Mouse (Mus musculus) liver, postnatal 0 days (tissue): Measurements from ENCODE around the gene Gm49366.

Experiments used
- CTCF ChIP-seq: sonication (generic); IDR thresholded peaks from 2 replicates; pipeline ENCODE4 v1.5.1; 2016; ENCODE audit warnings: antibody characterized with exemption, low read depth
- EP300 ChIP-seq: IDR thresholded peaks from 2 replicates; pipeline ENCODE4 v1.6.1; 2016; ENCODE audit warnings: antibody characterized with exemption, low read depth, mild to moderate bottlenecking

DNA sequence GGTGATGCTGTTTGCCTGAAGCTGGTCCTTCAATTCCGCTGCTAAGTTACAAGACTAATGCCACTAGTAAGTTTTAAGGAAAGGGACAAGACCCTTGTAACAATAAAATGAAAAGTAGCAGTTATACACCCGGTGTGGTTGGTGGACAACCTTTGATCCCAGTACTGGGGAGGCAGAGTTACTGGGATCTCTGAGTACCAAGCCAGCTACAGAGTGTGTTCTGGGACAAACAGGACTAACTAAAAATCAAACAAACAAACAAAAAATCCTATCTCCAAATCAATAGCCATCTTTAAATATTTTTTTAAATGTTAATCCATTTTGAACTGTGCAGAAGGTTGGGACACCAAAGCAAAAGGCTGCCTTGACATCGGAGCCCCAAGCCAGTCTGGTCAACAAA, 28.5 kb upstream of the Gm49366 start:
- TF ChIP-seq CTCF: no peak
- no peak for TF ChIP-seq EP300
